Mouse (Mus musculus) bone marrow, adult 2 months (tissue): ENCODE data around the gene Zfp598. TPM values are rescaled to one million over a fixed set of nuclear protein-coding genes. Genes with fewer than 3 reads are reported as not detected.

ENCODE experiments used
- H3K27ac ChIP-seq: fragments of 200-500 bp; 2 replicates; pipeline ENCODE4 v1.5.1; 2012; ENCODE audit warnings: low read depth, mild to moderate bottlenecking, control low read depth, inconsistent platforms, low read length; ENCODE audit not compliant: control insufficient read depth, poor library complexity, insufficient read depth
- H3K4me1 ChIP-seq: fragments of 200-500 bp; 2 replicates; pipeline ENCODE4 v1.6.1; 2011; ENCODE audit warnings: low read length; ENCODE audit not compliant: control insufficient read depth, insufficient read depth
- H3K4me3 ChIP-seq: fragments of 200-500 bp; replicated peaks from 2 replicates; pipeline ENCODE3; 2011; ENCODE audit warnings: mild to moderate bottlenecking, low read depth, low read length, control low read depth; ENCODE audit not compliant: control insufficient read depth
- CTCF ChIP-seq: fragments of 200-500 bp; IDR thresholded peaks from 2 replicates; pipeline ENCODE4 v1.5.1; 2011; ENCODE audit warnings: low read length, control low read depth; ENCODE audit not compliant: control insufficient read depth, insufficient read depth
- POLR2A ChIP-seq: fragments of 200-500 bp; IDR thresholded peaks from 2 replicates; pipeline ENCODE4 v1.6.1; 2011; ENCODE audit warnings: low read depth, mild to moderate bottlenecking, control low read depth, low read length, borderline replicate concordance; ENCODE audit not compliant: control insufficient read depth
- WGBS: fragments of 180-500 bp; shearing (Covaris S2); methylation state at CpG from one replicate; pipeline ENCODE4 v1.1.7; 2018; 5-methylcytosine and 5-hydroxymethylcytosine counted together
- polyA plus RNA-seq: library from polyadenylated mRNA; stranded (reverse); fragments of >200 nt; gene quantifications from 2 replicates; pipeline ENCODE4 v1.2.4, GENCODE M21; 2011; ENCODE audit warnings: low replicate concordance; ENCODE audit not compliant: missing spikeins, insufficient read depth, insufficient read length

Gene Zfp598
- polyA plus RNA-seq, 1 experiment, result 29.3 TPM

- no peak for TF ChIP-seq POLR2A
- no peak for TF ChIP-seq CTCF
- H3K4me1 ChIP-seq, result peaks cover 2% of the 10 kb centered on the region
- H3K4me3 ChIP-seq, result peak overlapping the region; percentile 94
- H3K27ac ChIP-seq, result peak overlapping the region; percentile 79
- 7% methylated on average over 8 of the region's 8 CpGs for WGBS
These were observed 858 bp downstream of the Zfp598 start for GRCm38 (mm10) chr17:24670246-24670844.

- WGBS, result 63% methylated on average over 5 of the region's 5 CpGs
- Histone ChIP-seq H3K27ac (no peak overlapping the region), H3K4me3 (no peak overlapping the region), H3K4me1 (peaks cover 2% of the 10 kb centered on the region)
- TF ChIP-seq CTCF, result no peak
- no peak for TF ChIP-seq POLR2A
These were observed 1.9 kb downstream of the Zfp598 start for GRCm38 (mm10) chr17:24671346-24671745.

- no peak overlapping the region for H3K27ac ChIP-seq
These were observed 2.7 kb downstream of the Zfp598 start for GRCm38 (mm10) chr17:24672141-24672540.

GRCm38 (mm10) chr17:24674277-24674676, 4.8 kb downstream of the Zfp598 start:
- peaks cover 2% of the 10 kb centered on the region for H3K4me1 ChIP-seq
- 24% methylated on average over 7 of the region's 7 CpGs for WGBS
- no peak overlapping the region for H3K4me3 ChIP-seq
- H3K27ac ChIP-seq, result no peak overlapping the region
- TF ChIP-seq POLR2A, result no peak
- no peak for TF ChIP-seq CTCF

More at GRCm38 (mm10) chr17:24672141-24672540, 2.7 kb downstream of the Zfp598 start:
- Histone ChIP-seq H3K4me3 (no peak overlapping the region), H3K4me1 (peaks cover 2% of the 10 kb centered on the region)
- no peak for TF ChIP-seq CTCF
- no peak for TF ChIP-seq POLR2A
- 15% methylated on average over 5 of the region's 5 CpGs for WGBS

- Histone ChIP-seq H3K4me1 (no peaks in the 10 kb centered on the region; the same call in none of the 2 replicates), H3K27ac (no peak overlapping the region), H3K4me3 (no peak overlapping the region)
- TF ChIP-seq CTCF (peak; percentile 71), POLR2A (no peak)
- 62% methylated on average over 2 of the region's 2 CpGs for WGBS
These were observed 6.7 kb downstream of the Zfp598 start for GRCm38 (mm10) chr17:24676187-24676586.

- Histone ChIP-seq H3K27ac (no peak overlapping the region), H3K4me3 (no peak overlapping the region), H3K4me1 (no peaks in the 10 kb centered on the region; the same call in none of the 2 replicates)
- TF ChIP-seq CTCF (no peak), POLR2A (no peak)
- WGBS, result 87% methylated on average over 5 of the region's 5 CpGs
These were observed 7.4 kb downstream of the Zfp598 start for GRCm38 (mm10) chr17:24676877-24677276.

- WGBS, result 93% methylated on average over 24 of the region's 24 CpGs
- no peak overlapping the region for H3K4me3 ChIP-seq
- H3K4me1 ChIP-seq, result no peaks in the 10 kb centered on the region; the same call in 1 of the 2 replicates
- TF ChIP-seq CTCF (no peak), POLR2A (no peak)
- no peak overlapping the region for H3K27ac ChIP-seq
These were observed 8.1 kb downstream of the Zfp598 start for GRCm38 (mm10) chr17:24677500-24678080.

GRCm38 (mm10) chr17:24686514-24686913, 17.0 kb downstream of the Zfp598 start:
- 37% methylated on average over 16 of the region's 16 CpGs for WGBS
- Histone ChIP-seq H3K4me3 (no peak overlapping the region), H3K4me1 (no peaks in the 10 kb centered on the region), H3K27ac (no peak overlapping the region)
- TF ChIP-seq POLR2A, result no peak
- peak; percentile 2; the same call in 1 of the 2 replicates for TF ChIP-seq CTCF
